Mouse (Mus musculus) G1E (cell line): ENCODE data around the gene Aph1b.
"Not testable (repeated sequence)": the region's sequence is repeated elsewhere in the genome, so short reads cannot be mapped to it uniquely, and the experiment has no call there.

ENCODE experiments used
- CTCF ChIP-seq: IDR thresholded peaks from 2 replicates; pipeline ENCODE4 v1.5.1; 2012; ENCODE audit warnings: low read depth, low read length, inconsistent platforms, mixed read lengths
- GATA1 ChIP-seq: IDR thresholded peaks from 2 replicates; pipeline ENCODE4 v1.6.1; 2012; ENCODE audit warnings: borderline replicate concordance, low read length, inconsistent platforms, mixed read lengths
- GATA2 ChIP-seq: IDR thresholded peaks from 2 replicates; pipeline ENCODE4 v1.6.1; 2012; ENCODE audit warnings: low read depth, low read length, inconsistent platforms, borderline replicate concordance
- POLR2AphosphoS5 ChIP-seq: IDR thresholded peaks from 2 replicates; pipeline ENCODE4 v1.6.1; 2012; ENCODE audit warnings: low read depth, low read length, inconsistent platforms; ENCODE audit not compliant: insufficient replicate concordance
- TAL1 ChIP-seq: conservative IDR thresholded peaks from 2 replicates; pipeline ENCODE4 v1.6.1; 2012; ENCODE audit warnings: low read depth, low read length, inconsistent platforms, mixed read lengths

GRCm38 (mm10) chr9:66784552-66784951, 10.7 kb downstream of the Aph1b start:
- not testable (repeated sequence) for TF ChIP-seq CTCF, GATA1, GATA2, TAL1, POLR2AphosphoS5
